Mouse (Mus musculus): Measurements from ENCODE around the gene Odr4. TPM values are rescaled to one million over a fixed set of nuclear protein-coding genes. Genes with fewer than 3 reads are reported as not detected.

Odr4 gene
- polyA plus RNA-seq, 1 experiment from 2014 or later: 36.3 TPM

Other genes with a start within 250 kb of the Odr4 start
- gene Pdc, start 73.7 kb downstream of the Odr4 start, polyA plus RNA-seq (2015; fragmentation: Nextera tagmentation; extraction: Ambion mirVana): not detected in 2 replicates
- 168 and 185 TPM in 2 replicates for gene Tpr, start 242 bp downstream of the Odr4 start, polyA plus RNA-seq (2015; fragmentation: Nextera tagmentation; extraction: Ambion mirVana)
- gene Prg4, start 73.1 kb upstream of the Odr4 start, polyA plus RNA-seq (2015; fragmentation: Nextera tagmentation; extraction: Ambion mirVana): 0.46 and 0.79 TPM in 2 replicates